Mouse (Mus musculus) neural tube, embryonic 11.5 days (tissue): ENCODE results near the gene Nkd1. TPM values are rescaled to one million over a fixed set of nuclear protein-coding genes. Genes with fewer than 3 reads are reported as not detected.

Source experiments
- ATAC-seq: fragments of 200-750 bp; cut with Nextera tagmentation; 2 replicates; pipeline ENCODE4 v1.8.0; 2017; ENCODE audit warnings: moderate number of reproducible peaks, mild to moderate bottlenecking, moderate TSS enrichment, moderate library complexity; ENCODE audit not compliant: insufficient read depth, low FRiP score, low TSS enrichment
- DNase-seq: peaks from one replicate; pipeline ENCODE4 v3.0.0-alpha.2; 2015; ENCODE audit warnings: low spot score
- H3K27ac ChIP-seq: fragments of 300-500 bp; sonication (generic); 2 replicates; pipeline ENCODE4 v1.5.1; 2014; ENCODE audit warnings: low read depth, mild to moderate bottlenecking, low read length
- H3K27me3 ChIP-seq: fragments of 300-500 bp; sonication (generic); 2 replicates; pipeline ENCODE4 v1.6.1; 2014; ENCODE audit warnings: mild to moderate bottlenecking, low read length, mixed read lengths; ENCODE audit not compliant: control insufficient read depth, insufficient read depth
- H3K36me3 ChIP-seq: fragments of 300-500 bp; sonication (generic); 2 replicates; pipeline ENCODE4 v1.6.1; 2014; ENCODE audit warnings: mild to moderate bottlenecking, low read length, moderate library complexity, mixed read lengths; ENCODE audit not compliant: control insufficient read depth, insufficient read depth
- H3K4me1 ChIP-seq: fragments of 300-500 bp; sonication (generic); 2 replicates; pipeline ENCODE4 v1.6.1; 2014; ENCODE audit warnings: low read length, mixed read lengths; ENCODE audit not compliant: control insufficient read depth, insufficient read depth
- H3K4me2 ChIP-seq: fragments of 300-500 bp; sonication (generic); 2 replicates; pipeline ENCODE4 v1.6.1; 2014; ENCODE audit warnings: low read depth, mild to moderate bottlenecking, moderate library complexity
- H3K4me3 ChIP-seq: fragments of 300-500 bp; sonication (generic); 2 replicates; pipeline ENCODE4 v1.5.1; 2014; ENCODE audit warnings: low read depth, low read length
- H3K9ac ChIP-seq: fragments of 300-500 bp; sonication (generic); 2 replicates; pipeline ENCODE4 v1.6.1; 2014; ENCODE audit warnings: mild to moderate bottlenecking, low read length
- H3K9me3 ChIP-seq: fragments of 300-500 bp; sonication (generic); 2 replicates; pipeline ENCODE4 v1.6.1; 2016; ENCODE audit warnings: low read length; ENCODE audit not compliant: control insufficient read depth
- WGBS: fragments of 180-500 bp; shearing (Covaris S2); extraction: QIAGEN DNeasy Blood & Tissue Kit; methylation state at CpG from one replicate; pipeline ENCODE4 v1.1.7; 2014; 5-methylcytosine and 5-hydroxymethylcytosine counted together
- polyA plus RNA-seq: library from polyadenylated mRNA; unstranded; fragments of >200 nt; fragmentation: Nextera tagmentation; extraction: Ambion mirVana; gene quantifications from 2 replicates; pipeline ENCODE4 v1.2.1, GENCODE M21; 2014

Gene Nkd1
- polyA plus RNA-seq, 1 experiment from 2014 or later, result 64.7 TPM

- Histone ChIP-seq H3K27me3 (no peaks in the 10 kb centered on the region), H3K9ac (no peak overlapping the region), H3K4me1 (no peaks in the 10 kb centered on the region; the same call in 1 of the 2 replicates), H3K4me3 (no peak overlapping the region), H3K36me3 (no peaks in the 10 kb centered on the region; the same call in 1 of the 2 replicates), H3K4me2 (no peak overlapping the region), H3K9me3 (no peaks in the 10 kb centered on the region), H3K27ac (no peak overlapping the region)
- WGBS, result 83% methylated on average over 4 of the region's 4 CpGs
- ATAC-seq (no peak), DNase-seq (no peak)
Measured at GRCm38 (mm10) chr8:88544677-88545076, 23.5 kb downstream of the Nkd1 start.

- Histone ChIP-seq H3K4me1 (no peaks in the 10 kb centered on the region; the same call in 1 of the 2 replicates), H3K27me3 (no peaks in the 10 kb centered on the region), H3K9me3 (no peaks in the 10 kb centered on the region), H3K4me2 (no peak overlapping the region), H3K4me3 (no peak overlapping the region), H3K36me3 (peaks cover 2% of the 10 kb centered on the region), H3K9ac (no peak overlapping the region), H3K27ac (no peak overlapping the region)
- ATAC-seq, result no peak
- no peak for DNase-seq
- 95% methylated on average over 7 of the region's 7 CpGs for WGBS
Measured at GRCm38 (mm10) chr8:88545441-88545840, 24.3 kb downstream of the Nkd1 start.

- Histone ChIP-seq H3K36me3 (peaks cover 2% of the 10 kb centered on the region), H3K4me1 (no peaks in the 10 kb centered on the region; the same call in 1 of the 2 replicates), H3K27ac (no peak overlapping the region), H3K4me3 (no peak overlapping the region), H3K4me2 (no peak overlapping the region), H3K27me3 (no peaks in the 10 kb centered on the region), H3K9ac (no peak overlapping the region), H3K9me3 (no peaks in the 10 kb centered on the region)
- no peak for ATAC-seq
- DNase-seq, result no peak
- 64% methylated on average over 18 of the region's 18 CpGs for WGBS
Measured at GRCm38 (mm10) chr8:88546032-88546732, 25.0 kb downstream of the Nkd1 start.

GRCm38 (mm10) chr8:88555669-88556068 lies 34.5 kb downstream of the Nkd1 start:
- Histone ChIP-seq H3K36me3 (no peaks in the 10 kb centered on the region; the same call in 1 of the 2 replicates), H3K4me1 (no peaks in the 10 kb centered on the region), H3K4me2 (no peak overlapping the region), H3K27ac (no peak overlapping the region), H3K27me3 (no peaks in the 10 kb centered on the region), H3K4me3 (no peak overlapping the region), H3K9ac (no peak overlapping the region), H3K9me3 (no peaks in the 10 kb centered on the region)
- ATAC-seq (no peak), DNase-seq (no peak)
- WGBS, result 70% methylated on average over 4 of the region's 4 CpGs

GRCm38 (mm10) chr8:88559985-88560473 lies 38.9 kb downstream of the Nkd1 start:
- Histone ChIP-seq H3K27ac (no peak overlapping the region), H3K9ac (no peak overlapping the region), H3K36me3 (no peaks in the 10 kb centered on the region; the same call in 1 of the 2 replicates), H3K4me1 (no peaks in the 10 kb centered on the region), H3K4me3 (no peak overlapping the region), H3K4me2 (no peak overlapping the region), H3K9me3 (no peaks in the 10 kb centered on the region), H3K27me3 (no peaks in the 10 kb centered on the region)
- ATAC-seq, result no peak
- 89% methylated on average over 6 of the region's 6 CpGs for WGBS
- DNase-seq, result no peak

- Histone ChIP-seq H3K9me3 (no peaks in the 10 kb centered on the region), H3K4me2 (no peak overlapping the region), H3K4me3 (no peak overlapping the region), H3K27me3 (no peaks in the 10 kb centered on the region), H3K27ac (no peak overlapping the region), H3K9ac (no peak overlapping the region), H3K36me3 (no peaks in the 10 kb centered on the region; the same call in 1 of the 2 replicates), H3K4me1 (no peaks in the 10 kb centered on the region)
- DNase-seq (no peak), ATAC-seq (no peak)
- WGBS, result 83% methylated on average over 3 of the region's 3 CpGs
Measured at GRCm38 (mm10) chr8:88561402-88561801, 40.2 kb downstream of the Nkd1 start.

GRCm38 (mm10) chr8:88564256-88564903 lies 43.2 kb downstream of the Nkd1 start:
- 73% methylated on average over 10 of the region's 11 CpGs for WGBS
- Histone ChIP-seq H3K27ac (no peak overlapping the region), H3K27me3 (no peaks in the 10 kb centered on the region), H3K36me3 (no peaks in the 10 kb centered on the region; the same call in 1 of the 2 replicates), H3K9me3 (no peaks in the 10 kb centered on the region), H3K9ac (no peak overlapping the region), H3K4me2 (no peak overlapping the region), H3K4me1 (no peaks in the 10 kb centered on the region), H3K4me3 (no peak overlapping the region)
- no peak for ATAC-seq
- DNase-seq, result no peak

GRCm38 (mm10) chr8:88566119-88566518 lies 45.0 kb downstream of the Nkd1 start:
- WGBS, result 94% methylated on average over 4 of the region's 4 CpGs
- no peak for ATAC-seq
- H3K27me3 ChIP-seq, result no peaks in the 10 kb centered on the region
- H3K9ac ChIP-seq, result no peak overlapping the region
- peaks cover 14% of the 10 kb centered on the region for H3K4me1 ChIP-seq
- H3K27ac ChIP-seq, result no peak overlapping the region
- no peak overlapping the region for H3K4me3 ChIP-seq
- H3K36me3 ChIP-seq, result no peaks in the 10 kb centered on the region
- DNase-seq, result no peak
- no peak overlapping the region for H3K4me2 ChIP-seq
- H3K9me3 ChIP-seq, result no peaks in the 10 kb centered on the region
